Mouse (Mus musculus) mouse trophoblast stem cell (cell line): ENCODE data around the gene Exoc6b.

Experiments used
- in situ Hi-C, 2 experiments: fragments of 300-500 bp; cut with MseI, MboI; formaldehyde crosslinking; loops; 2 replicates in 1 of 2; 3 replicates in 1 of 2; pipeline ENCODE4 v1.15.1; 2025

Exoc6b gene

GRCm38 (mm10) chr6:84883720-84884119, 185.6 kb downstream of the Exoc6b start:
- in situ Hi-C loops, result no loop called here

DNA sequence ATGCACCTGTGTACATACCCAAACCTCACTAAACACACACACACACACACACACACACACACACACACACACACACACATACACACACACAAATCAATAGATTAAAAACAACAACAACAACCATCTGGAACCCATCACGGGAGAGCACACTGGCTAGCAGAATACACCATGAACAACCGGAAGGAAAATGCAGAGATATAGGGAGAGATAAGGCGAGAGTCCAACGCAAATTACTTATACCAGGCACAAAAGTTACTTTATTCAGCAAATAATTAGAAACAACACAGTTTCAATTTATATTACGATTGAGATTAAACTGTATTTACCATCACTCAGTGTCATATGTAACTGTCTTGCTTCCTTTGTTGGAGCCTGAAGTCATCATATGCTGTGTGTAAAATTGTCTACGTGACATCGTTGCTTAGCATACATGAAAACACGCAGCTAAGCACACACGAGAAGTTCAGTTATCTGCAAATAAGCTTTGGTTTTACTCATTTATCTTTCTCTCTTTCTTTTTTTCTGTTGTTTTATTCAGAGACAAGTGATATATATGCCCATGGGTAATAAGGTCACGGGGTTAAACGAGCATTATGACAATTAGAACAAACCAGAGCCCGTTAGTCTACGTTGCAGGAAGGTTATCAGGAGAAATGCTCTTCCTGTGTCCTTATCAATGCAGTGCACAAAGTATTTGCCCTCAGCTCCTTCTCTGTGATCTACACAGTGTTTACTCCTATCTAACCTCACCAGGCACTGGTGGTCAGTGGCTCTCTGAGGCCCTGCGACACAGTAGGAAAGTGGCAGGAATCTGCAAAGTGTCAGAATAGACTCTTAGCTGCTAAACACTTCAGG, 186.4 kb downstream of the Exoc6b start:
- in situ Hi-C loops, result no loop called here

- in situ Hi-C loops, result no loop called here
Observed at GRCm38 (mm10) chr6:84875869-84876268, 193.4 kb downstream of the Exoc6b start.

- in situ Hi-C loops, result no loop called here
Observed at GRCm38 (mm10) chr6:84867114-84867513, 202.2 kb downstream of the Exoc6b start.

GRCm38 (mm10) chr6:84864625-84865024, 204.7 kb downstream of the Exoc6b start:
- in situ Hi-C loops, result no loop called here

DNA sequence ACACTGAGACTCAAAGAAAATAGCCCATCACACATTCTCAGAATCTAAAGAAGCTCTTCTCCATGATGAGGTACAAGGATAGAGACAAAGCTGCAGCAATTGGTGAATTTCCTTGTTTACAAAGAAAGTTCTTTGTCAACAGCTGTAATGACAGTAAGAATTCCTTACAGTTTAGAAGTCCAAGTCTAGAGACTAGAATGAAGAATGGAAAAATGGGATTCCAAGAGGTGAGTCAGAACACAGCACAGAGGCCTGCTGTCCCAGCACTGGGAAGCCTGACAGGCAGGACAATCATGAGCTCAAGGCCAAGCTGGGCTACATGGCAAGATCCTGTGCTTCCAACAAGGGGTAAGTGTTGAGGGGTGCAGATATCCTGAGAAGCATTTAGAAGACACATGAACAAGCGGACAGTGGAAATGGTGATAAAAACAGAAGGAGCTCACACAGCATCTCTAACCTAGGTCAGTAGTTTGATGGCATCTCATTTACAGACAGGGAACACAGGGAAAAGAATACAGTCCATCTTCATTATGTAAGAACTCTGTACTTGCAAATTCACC, 205.4 kb downstream of the Exoc6b start:
- in situ Hi-C loops, result no loop called here

DNA sequence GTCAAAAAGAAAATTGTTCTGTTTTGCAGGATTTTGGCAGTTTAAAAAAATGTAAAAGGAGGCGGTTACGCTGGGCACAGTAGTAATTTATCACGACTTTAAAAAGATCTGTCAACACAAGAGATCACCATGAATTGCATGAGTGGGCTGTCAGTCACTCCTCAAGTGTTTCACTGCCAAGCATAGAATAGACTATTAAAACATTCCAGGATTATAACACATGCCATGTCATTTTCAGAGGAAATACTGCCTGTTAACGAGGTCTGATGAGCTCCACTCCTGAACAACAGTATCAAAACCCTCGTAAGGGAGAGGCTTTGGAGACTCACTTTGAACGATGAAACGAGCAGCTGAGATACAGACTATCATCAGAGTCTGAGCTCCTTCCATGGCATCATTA, 223.6 kb downstream of the Exoc6b start:
- in situ Hi-C loops, result no loop called here

- in situ Hi-C loops, result no loop called here
Observed at GRCm38 (mm10) chr6:84841138-84841537, 228.2 kb downstream of the Exoc6b start.

DNA sequence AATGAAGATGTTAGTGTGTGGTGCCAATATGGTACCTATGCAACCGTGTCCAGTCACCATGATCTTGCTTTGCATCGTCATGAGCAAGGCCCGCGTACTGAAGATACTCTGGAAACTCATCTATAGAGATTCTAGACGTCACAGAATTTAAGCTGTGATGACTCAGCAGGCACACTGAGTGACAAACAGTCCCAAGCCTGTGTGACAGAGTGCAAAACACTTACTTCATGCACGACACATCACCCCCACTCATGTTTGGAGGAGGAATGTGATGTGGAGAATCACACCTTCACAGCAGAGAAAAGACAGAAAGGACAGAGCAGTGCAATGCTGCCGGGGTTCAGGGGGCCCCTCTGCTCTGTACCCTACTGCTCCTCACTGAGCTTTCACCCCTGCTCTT, 261.8 kb downstream of the Exoc6b start:
- in situ Hi-C loops, result no loop called here

DNA sequence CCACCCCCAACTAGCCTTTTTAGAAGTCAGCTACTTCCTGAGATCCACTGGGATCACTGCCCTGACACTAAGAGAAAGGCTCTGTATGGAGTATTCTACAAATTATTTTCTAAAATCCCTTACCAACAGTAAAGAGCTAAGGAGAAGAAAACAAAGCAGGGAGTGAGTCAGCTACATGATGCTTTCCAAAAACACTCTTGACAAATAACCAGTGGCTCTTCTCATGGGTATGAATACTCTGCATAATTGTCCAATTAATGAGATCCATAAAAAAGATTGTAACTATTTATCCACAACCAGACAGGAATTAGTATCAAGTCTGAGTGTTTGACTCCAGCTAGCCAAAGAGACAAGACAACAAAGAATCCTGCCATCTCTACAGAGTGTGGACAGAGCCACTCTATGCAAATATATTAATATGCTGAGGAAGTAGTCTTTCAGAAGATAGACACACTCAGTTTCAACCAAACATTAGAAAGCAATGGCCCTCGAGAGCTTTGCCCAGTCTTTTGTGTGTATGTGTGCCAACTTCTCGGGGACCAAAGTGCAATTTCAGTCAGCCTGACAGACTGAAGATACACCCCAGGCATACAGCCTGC, 263.1 kb downstream of the Exoc6b start:
- in situ Hi-C loops, result no loop called here

- in situ Hi-C loops, result no loop called here
Observed at GRCm38 (mm10) chr6:84798736-84799135, 270.6 kb downstream of the Exoc6b start.

DNA sequence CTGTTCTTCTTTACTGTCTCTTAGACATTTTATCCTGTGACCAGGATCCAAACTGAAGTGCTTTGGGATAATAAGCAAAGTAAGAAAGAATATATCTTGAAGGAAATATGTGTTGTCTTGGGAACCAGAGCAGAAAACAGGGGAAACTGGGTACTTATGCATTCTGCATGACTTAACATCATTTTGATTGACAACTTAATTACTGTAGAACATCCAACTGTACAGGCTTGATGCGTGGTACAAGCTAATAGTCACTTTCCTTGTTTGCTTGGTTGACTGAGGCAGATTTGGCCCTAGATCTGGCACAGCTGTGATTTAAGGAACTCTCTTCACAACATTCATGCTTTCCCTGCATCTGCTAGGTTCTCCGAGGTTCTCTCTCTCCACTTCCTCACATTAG, 285.3 kb downstream of the Exoc6b start:
- in situ Hi-C loops, result no loop called here

GRCm38 (mm10) chr6:84779987-84780386, 289.3 kb downstream of the Exoc6b start:
- in situ Hi-C loops, result no loop called here

- in situ Hi-C loops, result no loop called here
Observed at GRCm38 (mm10) chr6:84778970-84779369, 290.3 kb downstream of the Exoc6b start.

DNA sequence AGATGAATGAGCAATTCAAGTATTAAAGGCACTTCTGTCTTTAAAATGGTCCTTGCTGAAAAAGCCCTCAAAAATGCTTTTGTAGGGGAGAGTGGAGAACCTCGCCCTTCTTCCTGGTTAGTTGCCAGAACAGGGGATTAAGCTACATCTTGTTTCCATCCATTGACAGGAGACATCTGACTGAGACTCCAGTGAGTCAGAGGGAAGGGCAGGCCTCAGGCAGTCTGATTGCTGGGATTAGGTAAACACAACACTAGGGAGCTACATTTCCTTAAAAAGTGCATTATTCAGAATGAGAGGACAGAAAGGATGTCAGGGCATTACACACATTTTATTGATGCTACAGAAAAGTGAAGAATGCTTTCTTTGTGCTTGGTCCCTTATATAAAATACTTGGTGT, 293.4 kb downstream of the Exoc6b start:
- in situ Hi-C loops, result no loop called here

DNA sequence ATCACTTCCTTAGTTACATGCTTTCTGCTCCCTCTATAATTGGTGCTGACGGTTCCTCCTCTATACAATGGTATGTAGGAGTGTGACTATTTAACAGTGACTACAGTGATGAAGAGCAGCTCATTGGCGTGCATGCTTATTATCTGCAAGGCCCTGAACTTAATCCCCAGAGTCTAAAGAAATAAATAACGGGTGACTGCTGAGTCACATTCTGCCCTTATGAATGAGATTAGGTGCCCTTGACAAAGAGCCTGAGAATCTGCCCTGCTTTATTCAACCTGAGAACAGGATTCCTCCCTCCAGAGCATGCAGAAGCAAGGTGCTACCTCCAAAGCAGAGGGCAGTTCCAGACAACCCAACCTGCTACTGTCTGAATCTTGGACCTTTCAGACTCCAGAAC, 314.0 kb downstream of the Exoc6b start:
- in situ Hi-C loops, result no loop called here

DNA sequence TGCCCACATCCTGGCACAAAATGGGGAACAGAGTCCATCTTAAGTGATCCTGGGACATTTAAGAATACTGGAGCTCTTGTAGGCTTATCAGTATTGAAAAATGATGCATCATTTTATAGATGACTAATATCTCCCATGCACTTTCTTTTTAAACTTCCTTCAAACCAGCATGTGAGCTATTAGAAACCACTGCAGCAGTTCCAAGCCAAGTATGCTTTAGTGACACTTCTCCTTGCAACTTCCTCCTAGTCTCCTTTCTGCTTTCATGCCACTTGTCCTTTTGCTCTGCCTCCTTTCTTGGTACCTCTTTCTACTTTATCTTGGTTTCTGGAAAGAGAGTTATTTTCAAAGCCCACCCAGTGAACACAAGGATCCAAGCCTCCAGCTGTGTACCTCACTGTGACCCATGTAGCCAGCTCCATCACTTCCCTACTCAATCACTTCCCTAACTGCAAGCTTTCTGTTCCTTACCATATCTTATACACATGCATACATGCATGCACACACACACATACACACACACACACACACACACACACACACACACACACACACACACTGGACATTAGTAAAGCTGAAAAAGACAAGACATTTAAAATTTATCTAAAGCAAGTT, 316.4 kb downstream of the Exoc6b start:
- in situ Hi-C loops, result no loop called here

DNA sequence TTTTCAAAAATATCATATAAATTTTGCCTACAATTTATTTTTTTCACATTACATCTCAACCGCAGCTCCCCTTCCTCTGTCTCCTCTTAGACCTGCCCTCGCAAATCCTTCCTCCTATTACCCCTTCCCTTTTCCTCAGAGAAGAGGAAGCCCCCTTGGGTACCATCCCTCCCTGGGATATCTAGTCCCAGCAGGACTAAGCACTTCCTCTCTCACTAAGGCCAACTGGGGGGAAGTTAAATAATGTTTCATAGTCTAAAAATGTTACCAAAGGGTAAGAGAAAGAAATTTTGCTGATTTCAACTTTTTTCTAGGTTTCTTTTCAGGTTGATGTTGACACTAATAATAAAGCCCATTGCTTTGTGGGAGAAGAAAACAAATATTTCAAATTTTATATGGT, 317.9 kb downstream of the Exoc6b start:
- in situ Hi-C loops, result no loop called here

GRCm38 (mm10) chr6:84746847-84747395, 322.4 kb downstream of the Exoc6b start:
- in situ Hi-C loops, result no loop called here

DNA sequence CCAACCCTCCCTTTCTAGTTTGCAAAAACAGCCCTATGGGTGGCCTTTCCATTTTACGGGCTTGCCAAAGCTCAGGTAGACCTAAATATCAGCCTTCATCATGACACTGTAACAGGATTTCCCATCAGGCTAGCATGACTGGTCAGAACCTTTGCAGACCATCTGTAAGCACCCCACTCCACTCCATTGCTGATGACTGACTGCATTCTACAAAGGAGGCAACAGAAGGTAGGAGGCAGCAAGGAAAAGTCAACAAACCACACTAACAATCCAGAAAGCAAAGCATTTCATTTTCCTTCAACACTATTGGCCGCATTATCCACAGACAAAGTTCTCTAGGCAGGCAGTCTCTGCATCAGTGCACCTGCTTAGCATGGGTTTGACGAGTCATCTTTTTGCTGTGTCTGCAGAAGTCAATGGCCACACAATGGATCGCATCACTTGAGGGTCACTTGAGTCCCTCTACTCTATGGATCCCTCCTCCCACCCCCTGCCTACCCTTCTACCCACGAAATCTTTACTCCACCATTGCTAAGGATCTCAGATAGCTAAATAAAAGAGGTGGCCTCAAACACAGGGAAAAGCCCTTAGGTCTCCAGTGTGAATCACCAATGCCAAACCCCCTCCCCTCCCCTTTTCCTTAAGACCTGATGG, 323.0 kb downstream of the Exoc6b start:
- in situ Hi-C loops, result no loop called here

DNA sequence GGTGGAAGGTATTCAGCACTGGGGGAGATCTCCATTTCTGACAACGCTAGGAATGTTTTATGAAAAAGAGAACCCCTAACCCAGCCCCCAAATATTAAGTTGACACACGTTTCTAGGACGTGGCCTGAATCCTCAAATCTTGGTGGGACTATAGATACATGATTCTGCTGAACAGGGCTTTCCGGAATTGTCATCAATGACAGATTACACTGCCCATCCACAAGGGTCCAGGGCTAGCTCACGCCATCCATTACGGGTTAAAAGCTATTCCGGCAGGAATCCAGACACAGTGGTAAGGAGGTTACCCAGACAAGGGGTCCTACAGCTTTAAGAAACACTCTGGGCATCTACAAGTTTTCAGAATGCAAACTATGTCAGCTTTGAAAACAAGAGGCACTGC, 323.7 kb downstream of the Exoc6b start:
- in situ Hi-C loops, result no loop called here

GRCm38 (mm10) chr6:84742227-84742626, 327.1 kb downstream of the Exoc6b start:
- in situ Hi-C loops, result no loop called here
